Mouse (Mus musculus) midbrain, embryonic 12.5 days (tissue): Measurements from ENCODE around the gene Adprh. TPM values are rescaled to one million over a fixed set of nuclear protein-coding genes. Genes with fewer than 3 reads are reported as not detected.

Experiments used
- ATAC-seq: fragments of 200-750 bp; cut with Nextera tagmentation; 2 replicates; pipeline ENCODE4 v1.8.0; 2017; ENCODE audit warnings: low read depth, moderate TSS enrichment, moderate library complexity; ENCODE audit not compliant: low FRiP score
- H3K27ac ChIP-seq: fragments of 300-500 bp; sonication (generic); replicated peaks from 2 replicates; pipeline ENCODE4 v1.5.1; 2016; ENCODE audit warnings: mild to moderate bottlenecking
- H3K27me3 ChIP-seq: fragments of 300-500 bp; sonication (generic); 2 replicates; pipeline ENCODE4 v1.6.1; 2016; ENCODE audit warnings: mild to moderate bottlenecking
- H3K36me3 ChIP-seq: fragments of 300-500 bp; sonication (generic); 2 replicates; pipeline ENCODE4 v1.6.1; 2016
- H3K4me1 ChIP-seq: fragments of 300-500 bp; sonication (generic); 2 replicates; pipeline ENCODE4 v1.6.1; 2016
- H3K4me2 ChIP-seq: fragments of 300-500 bp; sonication (generic); replicated peaks from 2 replicates; pipeline ENCODE4 v1.6.1; 2016; ENCODE audit warnings: mild to moderate bottlenecking, moderate library complexity
- H3K4me3 ChIP-seq: fragments of 300-500 bp; sonication (generic); 2 replicates; pipeline ENCODE4 v1.5.1; 2016; ENCODE audit warnings: mild to moderate bottlenecking
- H3K9ac ChIP-seq: fragments of 300-500 bp; sonication (generic); replicated peaks from 2 replicates; pipeline ENCODE4 v1.6.1; 2016; ENCODE audit warnings: mild to moderate bottlenecking, moderate library complexity
- H3K9me3 ChIP-seq: fragments of 300-500 bp; sonication (generic); 2 replicates; pipeline ENCODE4 v1.6.1; 2016; ENCODE audit warnings: mild to moderate bottlenecking
- WGBS: fragments of 180-500 bp; shearing (Covaris S2); methylation state at CpG from one replicate; pipeline ENCODE4 v1.1.7; 2016; 5-methylcytosine and 5-hydroxymethylcytosine counted together
- polyA plus RNA-seq: library from polyadenylated mRNA; unstranded; fragments of >200 nt; fragmentation: Nextera tagmentation; extraction: Ambion mirVana; gene quantifications from 2 replicates; pipeline ENCODE4 v1.2.1, GENCODE M21; 2016

The Adprh gene
- polyA plus RNA-seq, 1 experiment from 2014 or later = 138 TPM

DNA sequence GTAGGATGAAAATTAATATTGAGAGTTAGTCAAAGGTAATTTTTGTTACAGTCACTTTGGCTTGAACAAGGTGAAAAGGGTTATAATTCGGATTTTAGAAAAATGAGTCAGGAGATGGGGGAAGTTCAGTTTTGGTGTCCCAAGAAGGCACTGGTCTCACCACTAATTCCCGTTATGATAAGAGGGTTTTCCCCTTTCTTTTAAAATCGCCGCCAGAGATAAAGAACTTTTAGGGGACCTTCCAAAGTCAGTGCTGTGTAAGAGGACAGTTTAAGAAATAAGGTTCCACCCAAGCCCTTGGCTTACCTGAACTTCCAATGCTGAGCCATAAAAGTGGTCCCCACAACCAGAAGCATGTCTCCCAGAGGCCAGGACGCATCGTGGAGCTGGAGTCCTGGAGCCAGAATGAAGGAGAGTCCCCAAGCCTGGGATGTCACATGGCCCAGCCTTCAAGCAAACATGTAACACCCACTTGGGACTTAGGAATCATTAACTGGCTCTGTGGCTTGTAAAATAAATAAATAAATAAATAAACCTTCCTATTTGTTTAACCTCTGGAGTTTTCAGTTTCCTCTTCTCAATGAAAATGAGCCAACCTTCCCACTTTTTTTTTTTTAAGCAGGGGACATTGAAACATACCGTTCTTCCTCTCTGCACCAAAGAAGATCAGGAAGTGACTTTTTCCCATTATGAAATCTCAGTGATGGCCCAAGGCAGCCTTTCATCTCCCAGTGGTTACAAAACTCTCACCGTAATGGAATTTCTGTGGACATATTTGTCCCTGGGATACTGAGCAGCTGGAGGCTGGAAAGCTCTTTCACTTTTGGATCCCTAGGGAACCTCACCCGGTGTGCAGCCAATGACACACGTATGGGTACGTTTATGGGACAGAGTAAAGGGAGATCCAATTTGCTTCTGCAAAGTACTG lies 19.7 kb downstream of the Adprh start, which contains the start of gene Pla1a:
Pla1a (minus strand) TSS at position 648 of the 928 bp plus-strand sequence.
- Histone ChIP-seq H3K4me1 (no peaks in the 10 kb centered on the region), H3K4me2 (no peak within 1 kb of the TSS), H3K27me3 (no peaks in the 10 kb centered on the region), H3K9ac (no peak within 1 kb of the TSS), H3K27ac (no peak within 1 kb of the TSS), H3K9me3 (no peaks in the 10 kb centered on the region), H3K4me3 (no peak within 1 kb of the TSS), H3K36me3 (no peaks in the 10 kb centered on the region)
- no peak for ATAC-seq
- WGBS = 84% methylated on average over 11 of the region's 11 CpGs

DNA sequence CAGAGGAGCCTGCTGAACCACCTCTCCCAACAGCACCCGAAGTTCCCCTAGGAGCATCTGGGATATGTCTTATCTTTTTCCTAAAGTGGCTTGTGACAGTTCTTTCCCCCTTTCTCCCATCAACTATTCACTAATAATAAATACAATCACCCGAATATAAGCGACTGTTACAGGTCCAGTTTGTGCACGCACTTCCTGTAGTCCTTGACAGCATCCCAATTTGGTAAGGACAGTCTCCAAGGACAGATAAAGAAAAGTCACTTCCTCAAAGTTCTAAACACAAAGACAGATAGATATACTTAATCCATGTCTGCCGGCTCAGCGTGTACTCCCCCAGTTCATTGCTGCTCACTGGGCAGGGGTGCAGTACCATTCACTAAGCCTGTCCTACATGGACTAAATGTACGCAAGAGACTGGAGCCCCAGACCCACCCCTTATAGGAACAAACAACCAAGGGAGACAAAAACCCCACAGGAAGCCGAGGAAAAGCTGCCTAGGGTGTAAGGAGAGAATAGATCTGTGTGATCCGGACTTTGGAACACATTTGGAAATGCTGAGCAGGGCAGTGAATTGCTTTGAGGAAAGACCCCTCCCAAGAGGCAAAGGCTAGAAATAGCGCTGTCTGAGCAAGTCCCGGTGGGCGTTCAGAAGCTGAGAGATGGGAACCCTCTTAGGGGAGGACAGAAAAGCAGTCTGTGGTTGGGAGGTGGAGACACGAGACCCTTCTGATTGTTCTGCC lies 20.9 kb downstream of the Adprh start:
- no peak overlapping the region for H3K27ac ChIP-seq
- ATAC-seq = no peak
- no peak overlapping the region for H3K4me3 ChIP-seq
- no peak overlapping the region for H3K4me2 ChIP-seq
- H3K4me1 ChIP-seq = no peaks in the 10 kb centered on the region
- no peaks in the 10 kb centered on the region for H3K9me3 ChIP-seq
- WGBS = 41% methylated on average over 13 of the region's 13 CpGs
- no peaks in the 10 kb centered on the region for H3K27me3 ChIP-seq
- H3K9ac ChIP-seq = no peak overlapping the region
- no peaks in the 10 kb centered on the region for H3K36me3 ChIP-seq

DNA sequence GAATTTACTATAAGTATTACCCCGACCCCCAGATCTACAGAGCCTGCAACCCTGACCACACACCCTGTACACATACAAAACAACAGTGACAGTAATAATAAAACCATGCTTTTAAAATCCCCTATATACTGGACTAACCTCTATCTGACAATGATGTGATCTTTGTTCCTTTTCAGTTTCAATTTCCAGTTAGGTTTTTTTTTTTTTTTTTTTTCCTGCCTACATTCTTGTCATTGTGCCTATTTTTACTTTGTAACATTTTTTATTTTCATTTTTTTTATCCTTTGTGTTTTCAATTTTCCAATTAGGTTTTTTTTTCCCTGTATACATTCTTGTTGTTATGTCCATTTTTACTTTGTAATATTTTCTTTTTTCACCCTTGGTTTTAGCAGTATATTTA lies 26.7 kb downstream of the Adprh start:
- no peaks in the 10 kb centered on the region for H3K27me3 ChIP-seq
- no peak overlapping the region for H3K27ac ChIP-seq
- H3K9ac ChIP-seq = no peak overlapping the region
- H3K36me3 ChIP-seq = no peaks in the 10 kb centered on the region
- H3K9me3 ChIP-seq = no peaks in the 10 kb centered on the region
- H3K4me2 ChIP-seq = no peak overlapping the region
- H3K4me3 ChIP-seq = no peak overlapping the region
- 92% methylated on average over 1 of the region's 1 CpGs for WGBS
- H3K4me1 ChIP-seq = no peaks in the 10 kb centered on the region
- no peak for ATAC-seq

DNA sequence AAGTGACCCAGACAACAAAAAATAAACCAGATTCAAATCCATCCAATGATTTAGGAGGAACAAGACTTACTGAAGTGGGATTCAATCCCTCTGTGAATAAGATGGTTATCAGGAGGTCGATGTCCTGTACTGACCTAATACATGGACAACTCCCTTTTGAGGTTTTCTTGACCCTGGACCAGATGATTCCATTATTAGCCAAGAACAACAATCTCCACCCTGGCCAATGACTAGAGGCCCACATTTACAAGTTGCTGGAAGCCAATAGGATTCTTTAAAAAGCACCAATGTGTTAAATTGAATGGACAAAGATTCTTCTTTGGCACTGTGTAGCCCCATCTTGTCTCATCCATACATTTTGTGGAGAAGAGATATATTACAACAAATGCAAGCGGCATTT lies 27.1 kb downstream of the Adprh start:
- Histone ChIP-seq H3K9ac (no peak overlapping the region), H3K9me3 (no peaks in the 10 kb centered on the region), H3K36me3 (no peaks in the 10 kb centered on the region), H3K4me1 (no peaks in the 10 kb centered on the region), H3K27me3 (no peaks in the 10 kb centered on the region), H3K4me2 (no peak overlapping the region), H3K27ac (no peak overlapping the region), H3K4me3 (no peak overlapping the region)
- WGBS = 85% methylated on average over 2 of the region's 2 CpGs
- ATAC-seq = no peak

DNA sequence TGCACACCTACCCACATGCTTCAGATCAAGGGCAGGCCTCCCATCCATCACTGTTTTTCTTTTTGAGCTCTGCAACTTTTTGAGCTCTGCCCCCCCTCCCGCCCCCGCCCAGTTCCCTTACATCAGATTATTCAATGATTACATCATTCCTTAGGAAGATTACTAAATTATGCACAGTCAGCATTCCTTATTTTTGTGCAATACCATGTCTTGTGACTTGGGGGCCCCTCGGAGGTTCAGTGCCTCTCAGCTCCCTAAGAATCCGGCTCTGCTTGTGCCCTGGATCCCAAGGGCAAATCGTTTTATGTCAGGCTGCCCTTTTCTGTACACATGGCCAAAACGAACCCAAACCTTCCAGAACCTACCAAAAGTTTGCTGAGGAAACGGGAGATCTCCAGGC lies 37.5 kb downstream of the Adprh start:
- ATAC-seq = no peak
- Histone ChIP-seq H3K27me3 (peaks cover 3% of the 10 kb centered on the region; the same call in 1 of the 2 replicates), H3K4me3 (no peak overlapping the region), H3K36me3 (no peaks in the 10 kb centered on the region), H3K9ac (no peak overlapping the region), H3K9me3 (no peaks in the 10 kb centered on the region), H3K4me1 (no peaks in the 10 kb centered on the region), H3K27ac (no peak overlapping the region), H3K4me2 (no peak overlapping the region)
- 87% methylated on average over 7 of the region's 7 CpGs for WGBS

DNA sequence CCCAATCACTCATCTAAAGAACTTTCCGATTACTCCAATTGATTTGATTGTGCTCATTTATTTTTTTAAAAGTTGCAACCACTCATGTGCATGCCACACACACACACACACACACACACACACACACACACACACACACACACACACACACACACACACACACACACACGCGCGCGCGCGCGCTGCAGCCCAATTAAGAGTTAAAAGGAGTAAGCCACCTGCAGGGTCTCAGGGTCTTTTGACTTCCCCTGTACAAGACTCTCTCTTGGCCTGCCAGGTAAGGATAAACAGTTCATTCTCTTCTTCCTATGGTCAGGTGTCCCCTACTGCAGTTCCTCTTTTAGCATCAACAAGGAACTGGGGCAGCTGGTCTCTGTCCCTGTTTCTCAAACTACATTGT lies 44.1 kb downstream of the Adprh start:
- no peaks in the 10 kb centered on the region for H3K4me1 ChIP-seq
- no peak overlapping the region for H3K4me3 ChIP-seq
- no peaks in the 10 kb centered on the region for H3K36me3 ChIP-seq
- H3K27me3 ChIP-seq = peaks cover 3% of the 10 kb centered on the region; the same call in 1 of the 2 replicates
- no peak overlapping the region for H3K4me2 ChIP-seq
- H3K9ac ChIP-seq = no peak overlapping the region
- H3K9me3 ChIP-seq = no peaks in the 10 kb centered on the region
- ATAC-seq = no peak
- WGBS = 98% methylated on average over 8 of the region's 8 CpGs
- H3K27ac ChIP-seq = no peak overlapping the region

GRCm38 (mm10) chr16:38407584-38407983 lies 44.9 kb downstream of the Adprh start:
- H3K27ac ChIP-seq = no peak overlapping the region
- peaks cover 3% of the 10 kb centered on the region; the same call in 1 of the 2 replicates for H3K27me3 ChIP-seq
- WGBS = 31% methylated on average over 5 of the region's 5 CpGs
- H3K36me3 ChIP-seq = no peaks in the 10 kb centered on the region
- H3K4me2 ChIP-seq = no peak overlapping the region
- no peak overlapping the region for H3K9ac ChIP-seq
- no peak for ATAC-seq
- H3K4me1 ChIP-seq = no peaks in the 10 kb centered on the region
- no peak overlapping the region for H3K4me3 ChIP-seq
- no peaks in the 10 kb centered on the region for H3K9me3 ChIP-seq

- no peaks in the 10 kb centered on the region for H3K4me1 ChIP-seq
- H3K9me3 ChIP-seq = no peaks in the 10 kb centered on the region
- H3K9ac ChIP-seq = no peak overlapping the region
- H3K27me3 ChIP-seq = no peaks in the 10 kb centered on the region; the same call in 1 of the 2 replicates
- no peaks in the 10 kb centered on the region for H3K36me3 ChIP-seq
- H3K27ac ChIP-seq = no peak overlapping the region
- 88% methylated on average over 6 of the region's 6 CpGs for WGBS
- ATAC-seq = no peak
- H3K4me3 ChIP-seq = no peak overlapping the region
- H3K4me2 ChIP-seq = no peak overlapping the region
These were observed 45.8 kb downstream of the Adprh start for GRCm38 (mm10) chr16:38406708-38407107.

DNA sequence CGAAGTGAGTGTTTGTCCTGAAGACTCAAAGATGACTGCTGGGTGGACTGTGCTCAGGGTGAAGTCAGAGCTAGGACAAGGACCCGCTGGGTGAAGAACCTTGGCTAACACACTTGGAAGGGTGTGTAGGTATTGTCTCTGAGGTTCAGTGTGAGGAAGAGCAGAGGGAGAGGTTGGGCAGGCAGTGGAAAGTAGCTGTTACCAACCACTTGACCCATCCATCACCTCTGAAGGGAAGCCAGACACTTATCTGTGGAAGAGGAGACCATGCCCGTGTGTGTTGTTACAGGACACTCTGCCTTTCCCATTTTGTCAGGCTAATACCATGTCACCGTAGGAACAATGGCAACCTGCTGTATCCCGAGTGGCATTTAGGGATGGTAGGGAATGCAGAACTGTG lies 46.2 kb downstream of the Adprh start:
- no peak overlapping the region for H3K9ac ChIP-seq
- H3K4me3 ChIP-seq = no peak overlapping the region
- 84% methylated on average over 5 of the region's 5 CpGs for WGBS
- H3K27me3 ChIP-seq = no peaks in the 10 kb centered on the region; the same call in 1 of the 2 replicates
- no peak overlapping the region for H3K4me2 ChIP-seq
- no peaks in the 10 kb centered on the region for H3K36me3 ChIP-seq
- ATAC-seq = no peak
- H3K4me1 ChIP-seq = no peaks in the 10 kb centered on the region
- H3K9me3 ChIP-seq = no peaks in the 10 kb centered on the region
- H3K27ac ChIP-seq = no peak overlapping the region

- Histone ChIP-seq H3K9ac (no peak overlapping the region), H3K9me3 (no peaks in the 10 kb centered on the region), H3K36me3 (no peaks in the 10 kb centered on the region), H3K4me2 (no peak overlapping the region), H3K4me3 (no peak overlapping the region), H3K4me1 (peaks cover 15% of the 10 kb centered on the region), H3K27me3 (no peaks in the 10 kb centered on the region; the same call in 1 of the 2 replicates), H3K27ac (no peak overlapping the region)
- ATAC-seq = no peak
- 88% methylated on average over 7 of the region's 7 CpGs for WGBS
These were observed 48.9 kb downstream of the Adprh start for GRCm38 (mm10) chr16:38403639-38404038.

DNA sequence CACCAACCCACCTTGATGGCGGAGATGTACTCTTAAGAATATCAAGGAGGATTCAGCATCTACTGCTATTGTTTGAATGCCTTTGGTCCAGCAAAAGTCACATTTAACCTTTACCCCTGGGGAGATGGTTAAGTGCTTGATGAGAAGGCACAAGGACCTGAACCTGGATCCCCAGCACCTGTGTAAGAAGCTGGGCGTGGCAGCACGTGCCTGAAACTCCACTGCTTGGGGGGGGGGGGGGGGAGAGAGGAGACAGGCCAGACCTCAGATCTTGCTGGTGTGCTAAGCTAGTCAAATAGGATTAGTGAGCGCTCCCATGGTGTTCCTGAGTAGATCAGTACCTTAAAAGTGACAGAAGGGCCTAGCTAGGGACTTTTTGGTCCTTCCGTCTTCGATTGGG lies 51.0 kb downstream of the Adprh start:
- 72% methylated on average over 6 of the region's 6 CpGs for WGBS
- Histone ChIP-seq H3K9ac (no peak overlapping the region), H3K4me1 (peaks cover 15% of the 10 kb centered on the region), H3K27ac (no peak overlapping the region), H3K27me3 (no peaks in the 10 kb centered on the region; the same call in 1 of the 2 replicates), H3K9me3 (no peaks in the 10 kb centered on the region), H3K4me2 (no peak overlapping the region), H3K36me3 (no peaks in the 10 kb centered on the region), H3K4me3 (no peak overlapping the region)
- ATAC-seq = no peak
